Mouse (Mus musculus): ENCODE data around the gene Tbc1d2.

DNA sequence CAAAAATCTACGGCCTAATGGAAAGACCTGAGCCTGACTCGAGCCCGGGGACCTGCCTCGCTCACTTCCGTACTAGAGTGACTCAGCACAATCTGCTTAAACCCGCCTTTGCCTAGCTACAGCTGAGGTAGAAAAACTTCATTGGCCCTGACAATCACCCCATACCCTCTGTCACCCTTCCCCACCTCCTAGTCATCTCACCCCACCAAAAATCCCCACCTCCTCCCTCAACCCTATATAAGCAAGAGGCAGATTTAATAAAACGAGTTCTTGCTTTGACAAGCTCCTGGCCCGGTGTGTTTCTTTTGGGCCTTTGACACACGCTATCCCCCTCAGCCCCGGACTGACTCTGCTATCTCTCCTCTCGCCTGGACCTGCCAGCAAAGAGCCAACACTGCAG lies 18.6 kb upstream of the Tbc1d2 start:
- TF ChIP-seq CTCF (IDR thresholded peaks at IDR 0.05; ENCODE audit: extremely low read depth, insufficient read depth, insufficient read length, insufficient replicate concordance) (no peak), POLR2A (IDR thresholded peaks at IDR 0.05; ENCODE audit: low read depth, low read length) (no peak)

Measured in spleen, adult 2 months (tissue).